Mouse (Mus musculus) heart, adult 2 months (tissue): Measurements from ENCODE around the gene Nop56. TPM values are rescaled to one million over a fixed set of nuclear protein-coding genes. Genes with fewer than 3 reads are reported as not detected.
A peak's percentile ranks its signal among the peaks of the same experiment; 100 is the strongest.

ENCODE experiments used
- DNase-seq, 2 experiments: peaks; one replicate each; pipeline ENCODE4 v3.0.0; 2021
- H3K27ac ChIP-seq: fragments of 200-600 bp; 2 replicates; pipeline ENCODE4 v1.8.1; 2022
- H3K27me3 ChIP-seq: fragments of 200-500 bp; 2 replicates; pipeline ENCODE4 v1.6.1; 2012; ENCODE audit warnings: mild to moderate bottlenecking, low read length, inconsistent platforms, mixed read lengths; ENCODE audit not compliant: control insufficient read depth, insufficient read depth
- H3K36me3 ChIP-seq: fragments of 200-500 bp; 2 replicates; pipeline ENCODE4 v1.6.1; 2012; ENCODE audit warnings: low read length, inconsistent platforms; ENCODE audit not compliant: control insufficient read depth, insufficient read depth
- H3K4me1 ChIP-seq: fragments of 200-500 bp; 2 replicates; pipeline ENCODE4 v1.6.1; 2011; ENCODE audit warnings: low read length; ENCODE audit not compliant: control insufficient read depth, insufficient read depth
- H3K4me3 ChIP-seq: fragments of 200-600 bp; 2 replicates; pipeline ENCODE4 v1.8.1; 2022
- H3K79me2 ChIP-seq: fragments of 200-500 bp; replicated peaks from 2 replicates; pipeline ENCODE4 v1.6.1; 2012; ENCODE audit warnings: mild to moderate bottlenecking, inconsistent platforms, low read length, moderate library complexity, mixed read lengths; ENCODE audit not compliant: control insufficient read depth, insufficient read depth
- H3K9ac ChIP-seq: fragments of 200-500 bp; 2 replicates; pipeline ENCODE4 v1.6.1; 2012; ENCODE audit warnings: low read depth, mild to moderate bottlenecking, control low read depth, inconsistent platforms, low read length, mixed read lengths
- CTCF ChIP-seq: fragments of 200-600 bp; IDR thresholded peaks from 2 replicates; pipeline ENCODE4 v1.8.1; 2022; ENCODE audit warnings: antibody characterized with exemption, mild to moderate bottlenecking, moderate library complexity
- EP300 ChIP-seq: fragments of 200-500 bp; IDR thresholded peaks from 2 replicates; pipeline ENCODE4 v1.6.1; 2011; ENCODE audit warnings: low read depth, low read length, control low read depth; ENCODE audit not compliant: insufficient read depth
- POLR2A ChIP-seq: fragments of 200-500 bp; IDR thresholded peaks from 2 replicates; pipeline ENCODE4 v1.6.1; 2011; ENCODE audit warnings: mild to moderate bottlenecking, low read depth, low read length, control low read depth; ENCODE audit not compliant: insufficient read depth
- WGBS: fragments of 180-500 bp; shearing (Covaris S2); methylation state at CpG from one replicate; pipeline ENCODE4 v1.1.7; 2018; 5-methylcytosine and 5-hydroxymethylcytosine counted together
- intact Hi-C: fragments of 180-260 bp; cut with DNase I; formaldehyde crosslinking; loops from one replicate; pipeline ENCODE4 v1.15.1; 2025
- polyA plus RNA-seq: library from polyadenylated mRNA; depleted of rRNA; stranded (reverse); fragments of >200 nt; gene quantifications from 2 replicates; pipeline ENCODE4 v1.2.3, GENCODE M21; 2012
- total RNA-seq, 2 experiments: library from RNA; stranded (reverse); gene quantifications; 2 replicates each; pipeline ENCODE4 v1.2.3; 2021

The Nop56 gene
- total and polyA plus RNA-seq, 3 experiments: 27.2 to 29.7 (median 28.7) TPM

DNA sequence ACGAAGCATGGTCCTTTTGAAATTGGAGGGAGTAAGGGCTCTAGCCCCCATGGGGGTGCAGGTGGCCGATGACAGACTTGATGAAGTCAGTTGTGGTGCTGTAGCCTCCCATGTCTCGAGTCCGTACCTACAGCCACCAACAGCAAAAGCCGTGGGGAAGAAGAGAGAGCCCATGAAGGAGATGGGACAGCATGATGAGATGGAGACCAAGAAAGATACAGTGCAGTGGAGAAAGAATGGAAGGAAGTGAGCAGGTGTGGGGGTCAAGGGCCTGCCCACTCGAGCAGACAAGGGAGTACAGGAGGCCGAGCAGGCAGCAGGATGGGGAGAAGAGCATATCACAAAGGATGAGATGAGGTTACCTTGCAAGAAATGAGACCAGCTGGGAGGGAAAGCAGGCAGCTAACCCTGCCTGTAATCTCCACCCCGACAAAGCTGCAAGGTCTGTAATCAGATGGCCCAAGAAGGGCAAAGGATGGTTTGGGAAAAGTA lies 5.4 kb downstream of the Nop56 start:
- Histone ChIP-seq H3K4me3 (no peak overlapping the region), H3K27me3 (no peaks in the 10 kb centered on the region), H3K4me1 (peaks cover 2% of the 10 kb centered on the region), H3K36me3 (peaks cover 11% of the 10 kb centered on the region), H3K9ac (no peak overlapping the region), H3K79me2 (no peaks in the 10 kb centered on the region), H3K27ac (no peak overlapping the region)
- intact Hi-C loops: no loop called here
- 46% methylated on average over 8 of the region's 8 CpGs for WGBS
- TF ChIP-seq POLR2A (no peak), EP300 (no peak), CTCF (no peak)
- no peak for DNase-seq

DNA sequence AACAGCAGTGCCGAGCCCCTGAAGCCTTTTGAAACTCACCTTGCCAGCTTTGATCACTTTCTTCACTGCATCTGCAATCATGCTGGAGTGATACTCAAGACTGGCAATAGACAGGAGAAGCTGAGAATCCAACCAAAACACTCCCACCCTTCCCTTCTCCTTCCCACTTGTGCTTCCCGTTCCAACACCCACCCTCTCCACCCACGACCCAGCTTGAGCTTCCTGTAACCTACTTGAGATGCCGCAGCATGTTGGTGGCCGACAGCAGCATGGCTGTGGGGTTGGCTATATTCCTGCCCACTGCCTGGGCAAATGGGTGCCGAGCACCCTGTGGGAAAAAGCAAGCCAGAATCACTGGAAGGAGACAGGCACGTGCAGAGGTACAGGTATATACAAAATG lies 6.0 kb downstream of the Nop56 start:
- 0 out of 2 replicates have a peak overlapping the region, but pooled peaks have one; percentile 1 for H3K9ac ChIP-seq
- H3K36me3 ChIP-seq: peaks cover 11% of the 10 kb centered on the region
- no peaks in the 10 kb centered on the region for H3K4me1 ChIP-seq
- TF ChIP-seq POLR2A: no peak
- no peak for TF ChIP-seq EP300
- no peak for TF ChIP-seq CTCF
- H3K27me3 ChIP-seq: no peaks in the 10 kb centered on the region
- intact Hi-C loops: no loop called here
- no peak overlapping the region for H3K27ac ChIP-seq
- no peak overlapping the region for H3K4me3 ChIP-seq
- 40% methylated on average over 7 of the region's 7 CpGs for WGBS
- no peaks in the 10 kb centered on the region for H3K79me2 ChIP-seq
- no peak for DNase-seq

DNA sequence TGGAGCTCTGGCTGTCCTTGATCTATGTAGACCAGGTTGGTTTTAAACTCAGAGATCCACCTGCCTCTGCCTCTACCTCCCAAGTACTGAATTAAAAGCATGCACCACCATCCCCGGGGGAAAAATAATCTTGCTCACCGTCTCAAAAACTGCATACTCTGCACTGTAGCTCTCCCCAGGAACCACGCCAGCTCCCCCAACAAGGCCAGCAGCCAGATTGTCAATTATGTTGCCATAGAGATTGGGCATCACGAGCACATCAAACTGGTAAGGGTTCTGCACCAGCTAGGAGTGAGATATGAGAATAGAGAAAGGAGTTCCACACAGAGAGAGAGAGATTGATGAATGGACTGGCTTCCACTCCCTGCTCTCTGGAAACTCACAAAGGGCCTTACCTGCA lies 6.6 kb downstream of the Nop56 start:
- Histone ChIP-seq H3K9ac (no peak overlapping the region), H3K4me3 (no peak overlapping the region), H3K36me3 (peaks cover 11% of the 10 kb centered on the region), H3K4me1 (no peaks in the 10 kb centered on the region), H3K27me3 (no peaks in the 10 kb centered on the region), H3K79me2 (no peaks in the 10 kb centered on the region), H3K27ac (no peak overlapping the region)
- TF ChIP-seq EP300 (no peak), CTCF (no peak), POLR2A (no peak)
- WGBS: 45% methylated on average over 4 of the region's 4 CpGs
- intact Hi-C loops: no loop called here
- DNase-seq: no peak

DNA sequence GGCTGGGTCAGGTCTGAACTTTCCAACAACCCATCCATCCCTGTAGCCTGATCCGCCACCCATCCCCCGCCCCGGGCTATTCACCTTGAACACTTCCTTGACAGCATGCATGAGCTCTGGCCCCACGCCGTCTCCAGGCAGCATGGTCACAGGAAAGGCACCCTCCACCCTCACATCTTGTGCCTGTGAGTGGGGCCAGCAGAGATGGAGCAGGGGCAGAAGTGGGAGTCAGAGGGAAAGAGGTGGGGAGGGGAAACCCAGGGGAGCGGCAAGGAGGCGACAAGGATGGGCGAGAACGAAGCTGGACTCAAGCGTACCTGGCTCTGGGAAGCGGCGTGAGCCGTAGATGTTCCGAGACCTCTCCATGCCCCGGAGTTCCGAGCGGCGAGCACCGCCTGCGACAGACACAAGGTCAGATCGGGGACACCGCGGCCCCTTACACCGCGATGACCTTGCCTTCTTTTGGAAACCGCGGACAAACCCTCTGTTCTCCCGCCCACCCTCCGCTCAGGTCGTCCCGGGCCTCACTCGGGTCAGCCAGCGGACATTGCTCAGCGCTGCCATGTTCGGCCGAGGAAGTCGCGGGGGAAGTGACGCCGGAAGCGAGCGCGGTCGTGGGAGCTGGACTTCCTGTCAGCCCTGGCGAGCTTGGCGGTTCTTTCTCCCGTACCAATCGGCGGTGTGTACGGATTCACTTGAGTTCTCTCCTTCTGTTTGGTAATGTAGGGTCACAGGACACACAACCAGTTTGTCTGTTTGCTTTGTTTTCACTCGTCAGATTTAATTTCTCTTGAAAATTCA lies 9.8 kb downstream of the Nop56 start, which contains the start of gene Idh3b:
Gene Idh3b, minus strand, starts transcription at position 694 of the 801 bp plus-strand sequence.
- Histone ChIP-seq H3K9ac (peak within 1 kb of the TSS; percentile 71), H3K27me3 (no peaks in the 10 kb centered on the region), H3K4me1 (no peaks in the 10 kb centered on the region), H3K36me3 (peaks cover 11% of the 10 kb centered on the region), H3K4me3 (peak within 1 kb of the TSS; percentile 94), H3K79me2 (no peaks in the 10 kb centered on the region), H3K27ac (peak within 1 kb of the TSS; percentile 95)
- intact Hi-C loops: loop anchor here (1.0 kb wide), 1 partner anchor 10 kb away; the partner anchor contains the start of gene Nop56
- under 1% methylated on average over 51 of the region's 51 CpGs for WGBS
- TF ChIP-seq EP300: peak; percentile 77; the same call in 1 of the 2 replicates
- TF ChIP-seq CTCF: no peak
- TF ChIP-seq POLR2A: peak; percentile 87
- DNase-seq: peak; percentile 92 to 93

DNA sequence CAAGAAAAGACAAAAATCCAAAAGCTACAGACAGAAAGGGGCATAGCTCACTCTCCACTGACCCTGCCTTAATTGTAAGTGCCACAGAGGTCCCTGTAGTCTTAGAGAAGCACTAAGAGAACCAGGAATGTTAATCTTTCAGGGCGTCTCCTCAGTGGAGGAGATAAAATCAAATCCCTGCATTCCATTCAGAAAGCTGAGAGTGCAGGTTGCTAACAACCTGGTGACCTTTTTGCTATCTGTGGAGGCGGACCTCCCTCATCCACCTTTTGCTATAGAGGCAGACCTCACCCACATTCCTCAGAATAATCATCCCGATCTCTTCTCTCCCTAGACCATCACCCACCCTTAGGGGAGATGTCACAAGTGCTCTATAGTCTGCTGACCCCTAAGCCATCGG lies 14.9 kb downstream of the Nop56 start:
- Histone ChIP-seq H3K27me3 (no peaks in the 10 kb centered on the region), H3K4me1 (no peaks in the 10 kb centered on the region), H3K79me2 (no peaks in the 10 kb centered on the region), H3K27ac (no peak overlapping the region), H3K4me3 (no peak overlapping the region), H3K9ac (no peak overlapping the region), H3K36me3 (no peaks in the 10 kb centered on the region)
- no peak for DNase-seq
- WGBS: 71% methylated on average over 4 of the region's 4 CpGs
- intact Hi-C loops: no loop called here
- no peak for TF ChIP-seq POLR2A
- TF ChIP-seq EP300: no peak

DNA sequence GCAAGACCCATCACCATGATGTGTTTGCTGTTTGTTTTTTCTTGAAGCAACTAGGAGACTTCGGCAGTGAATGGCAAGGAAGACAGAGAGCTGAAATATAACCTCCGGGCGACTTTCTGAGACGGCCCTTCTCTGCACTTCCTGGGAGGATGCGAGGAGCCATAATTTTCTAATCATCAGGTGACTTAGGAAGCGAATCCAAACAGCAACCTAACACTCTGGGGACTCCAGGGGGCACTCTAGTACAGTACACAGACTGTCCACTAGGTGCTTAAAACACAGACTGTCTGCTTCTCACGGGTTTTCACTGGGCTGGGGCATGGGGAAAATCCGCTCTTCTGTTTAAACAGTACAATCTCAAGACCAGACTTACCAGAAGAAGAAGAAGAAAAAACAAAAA lies 17.2 kb downstream of the Nop56 start:
- Histone ChIP-seq H3K4me1 (peaks cover 5% of the 10 kb centered on the region), H3K79me2 (no peaks in the 10 kb centered on the region), H3K9ac (no peak overlapping the region), H3K4me3 (no peak overlapping the region), H3K27me3 (peaks cover 8% of the 10 kb centered on the region), H3K36me3 (no peaks in the 10 kb centered on the region), H3K27ac (no peak overlapping the region)
- intact Hi-C loops: loop anchor here (1.0 kb wide), 2 partner anchors 71 to 120 kb away; no protein-coding TSS in a partner anchor
- 10% methylated on average over 8 of the region's 8 CpGs for WGBS
- TF ChIP-seq CTCF (peak; percentile 93), EP300 (no peak)
- peak; percentile 54 for DNase-seq
